Mouse (Mus musculus) heart, postnatal 0 days (tissue): Measurements from ENCODE around the gene Gm32717. TPM values are rescaled to one million over a fixed set of nuclear protein-coding genes. Genes with fewer than 3 reads are reported as not detected.
"Not testable (repeated sequence)": the region's sequence is repeated elsewhere in the genome, so short reads cannot be mapped to it uniquely, and the experiment has no call there.

ENCODE experiments used
- ATAC-seq: fragments of 200-750 bp; cut with Nextera tagmentation; 2 replicates; pipeline ENCODE4 v1.8.0; 2017; ENCODE audit warnings: low read depth, moderate number of reproducible peaks, moderate library complexity; ENCODE audit not compliant: insufficient read depth
- DNase-seq: peaks from one replicate; pipeline ENCODE4 v3.0.0-alpha.2; 2016; ENCODE audit warnings: low spot score
- H3K27ac ChIP-seq: fragments of 300-500 bp; sonication (generic); 2 replicates; pipeline ENCODE4 v1.5.1; 2014; ENCODE audit warnings: low read depth, mild to moderate bottlenecking
- H3K27me3 ChIP-seq: fragments of 300-500 bp; sonication (generic); 2 replicates; pipeline ENCODE4 v1.6.1; 2014; ENCODE audit warnings: low read length, mixed read lengths; ENCODE audit not compliant: control insufficient read depth, insufficient read depth
- H3K36me3 ChIP-seq: fragments of 300-500 bp; sonication (generic); replicated peaks from 2 replicates; pipeline ENCODE4 v1.6.1; 2014; ENCODE audit warnings: low read length, mixed read lengths; ENCODE audit not compliant: control insufficient read depth, insufficient read depth
- H3K4me1 ChIP-seq: fragments of 300-500 bp; sonication (generic); 2 replicates; pipeline ENCODE4 v1.6.1; 2014; ENCODE audit warnings: antibody characterized with exemption; ENCODE audit not compliant: control insufficient read depth, insufficient read depth
- H3K4me2 ChIP-seq: fragments of 300-500 bp; sonication (generic); 2 replicates; pipeline ENCODE4 v1.6.1; 2014; ENCODE audit warnings: low read depth, mild to moderate bottlenecking, low read length, moderate library complexity
- H3K4me3 ChIP-seq: fragments of 300-500 bp; sonication (generic); 2 replicates; pipeline ENCODE4 v1.5.1; 2014; ENCODE audit warnings: low read depth, low read length
- H3K9ac ChIP-seq: fragments of 300-500 bp; sonication (generic); replicated peaks from 2 replicates; pipeline ENCODE4 v1.6.1; 2014; ENCODE audit warnings: low read depth, low read length, mixed read lengths
- H3K9me3 ChIP-seq: fragments of 300-500 bp; sonication (generic); replicated peaks from 2 replicates; pipeline ENCODE4 v1.6.1; 2016; ENCODE audit warnings: low read length; ENCODE audit not compliant: control insufficient read depth
- WGBS: fragments of 180-500 bp; shearing (Covaris S2); extraction: QIAGEN DNeasy Blood & Tissue Kit; methylation state at CpG from one replicate; pipeline ENCODE4 v1.1.7; 2014; 5-methylcytosine and 5-hydroxymethylcytosine counted together
- polyA plus RNA-seq: library from polyadenylated mRNA; unstranded; fragments of >200 nt; fragmentation: Nextera tagmentation; extraction: Ambion mirVana; gene quantifications from 2 replicates; pipeline ENCODE4 v1.2.1, GENCODE M21; 2015
- total RNA-seq: library from RNA; depleted of rRNA; stranded (reverse); fragments of >200 nt; gene quantifications from 2 replicates; pipeline ENCODE4 v1.2.3, GENCODE M21; 2014; ENCODE audit warnings: low replicate concordance; rRNA removed

Gene Gm32717
- not detected in 2 replicates for total RNA-seq
- not detected in 2 replicates for polyA plus RNA-seq

GRCm38 (mm10) chr10:118240680-118241079 is at the start of gene Gm32717:
Gm32717 (minus strand) TSS chr10:118240780.
- H3K9me3 ChIP-seq, H3K27me3 ChIP-seq: not testable (repeated sequence)
- no CpG with 5 or more reads among the region's 13 CpGs for WGBS

GRCm38 (mm10) chr10:118283016-118283415 is 42.4 kb upstream of the Gm32717 start:
- ATAC-seq, H3K4me2 ChIP-seq, H3K27me3 ChIP-seq, DNase-seq, H3K27ac ChIP-seq, H3K4me1 ChIP-seq, H3K9me3 ChIP-seq, H3K36me3 ChIP-seq, H3K9ac ChIP-seq, H3K4me3 ChIP-seq: not testable (repeated sequence)
- WGBS, result 80% methylated on average over 2 of the region's 5 CpGs

More at GRCm38 (mm10) chr10:118240680-118241079, at the start of gene Gm32717:
- H3K36me3 ChIP-seq, H3K4me3 ChIP-seq, DNase-seq, H3K4me2 ChIP-seq, H3K9ac ChIP-seq, ATAC-seq, H3K4me1 ChIP-seq, H3K27ac ChIP-seq: not testable (repeated sequence)

- H3K4me3 ChIP-seq, H3K9me3 ChIP-seq: not testable (repeated sequence)
- 51% methylated on average over 3 of the region's 7 CpGs for WGBS
These were observed 42.0 kb upstream of the Gm32717 start for GRCm38 (mm10) chr10:118282565-118282964.

GRCm38 (mm10) chr10:118278069-118278468 is 37.5 kb upstream of the Gm32717 start:
- not testable (repeated sequence) for H3K4me3 ChIP-seq, H3K36me3 ChIP-seq, DNase-seq, H3K27ac ChIP-seq, ATAC-seq, H3K4me1 ChIP-seq, H3K9me3 ChIP-seq, H3K9ac ChIP-seq, H3K27me3 ChIP-seq, H3K4me2 ChIP-seq
- WGBS, result no CpG with 5 or more reads among the region's 4 CpGs

More at GRCm38 (mm10) chr10:118282565-118282964, 42.0 kb upstream of the Gm32717 start:
- not testable (repeated sequence) for H3K36me3 ChIP-seq, H3K27me3 ChIP-seq, DNase-seq, H3K4me1 ChIP-seq, ATAC-seq, H3K4me2 ChIP-seq, H3K27ac ChIP-seq, H3K9ac ChIP-seq

GRCm38 (mm10) chr10:118271416-118271815 is 30.8 kb upstream of the Gm32717 start:
- not testable (repeated sequence) for H3K4me3 ChIP-seq, H3K9me3 ChIP-seq, H3K4me2 ChIP-seq, H3K36me3 ChIP-seq, H3K27ac ChIP-seq, H3K9ac ChIP-seq, H3K4me1 ChIP-seq, H3K27me3 ChIP-seq, DNase-seq, ATAC-seq
- no CpG with 5 or more reads among the region's 2 CpGs for WGBS

GRCm38 (mm10) chr10:118268812-118269211 is 28.2 kb upstream of the Gm32717 start:
- no CpG with 5 or more reads among the region's 8 CpGs for WGBS
- H3K9ac ChIP-seq, H3K9me3 ChIP-seq, ATAC-seq, H3K36me3 ChIP-seq, H3K4me1 ChIP-seq, H3K4me3 ChIP-seq, H3K27me3 ChIP-seq, H3K4me2 ChIP-seq, H3K27ac ChIP-seq, DNase-seq: not testable (repeated sequence)

GRCm38 (mm10) chr10:118258388-118258787 is 17.8 kb upstream of the Gm32717 start, which contains the start of gene Gm32802:
Gm32802 (plus strand) TSS chr10:118258688.
- not testable (repeated sequence) for H3K27me3 ChIP-seq, H3K27ac ChIP-seq, H3K9ac ChIP-seq, H3K4me2 ChIP-seq, H3K4me1 ChIP-seq, DNase-seq, H3K4me3 ChIP-seq, ATAC-seq, H3K36me3 ChIP-seq, H3K9me3 ChIP-seq
- no CpG with 5 or more reads among the region's 13 CpGs for WGBS
